Mouse (Mus musculus) c-Kit-positive CD71-positive TER-119-negative erythroid progenitor cells, embryonic 14.5 days (primary cell): ENCODE data around the gene Caprin2.
A peak's percentile ranks its signal among the peaks of the same experiment; 100 is the strongest.
"Not testable (repeated sequence)": the region's sequence is repeated elsewhere in the genome, so short reads cannot be mapped to it uniquely, and the experiment has no call there.

Experiments used
- DNase-seq: peaks from one replicate; pipeline ENCODE4 v3.0.0-alpha.2; 2013; ENCODE audit warnings: low read depth

Caprin2 gene

DNA sequence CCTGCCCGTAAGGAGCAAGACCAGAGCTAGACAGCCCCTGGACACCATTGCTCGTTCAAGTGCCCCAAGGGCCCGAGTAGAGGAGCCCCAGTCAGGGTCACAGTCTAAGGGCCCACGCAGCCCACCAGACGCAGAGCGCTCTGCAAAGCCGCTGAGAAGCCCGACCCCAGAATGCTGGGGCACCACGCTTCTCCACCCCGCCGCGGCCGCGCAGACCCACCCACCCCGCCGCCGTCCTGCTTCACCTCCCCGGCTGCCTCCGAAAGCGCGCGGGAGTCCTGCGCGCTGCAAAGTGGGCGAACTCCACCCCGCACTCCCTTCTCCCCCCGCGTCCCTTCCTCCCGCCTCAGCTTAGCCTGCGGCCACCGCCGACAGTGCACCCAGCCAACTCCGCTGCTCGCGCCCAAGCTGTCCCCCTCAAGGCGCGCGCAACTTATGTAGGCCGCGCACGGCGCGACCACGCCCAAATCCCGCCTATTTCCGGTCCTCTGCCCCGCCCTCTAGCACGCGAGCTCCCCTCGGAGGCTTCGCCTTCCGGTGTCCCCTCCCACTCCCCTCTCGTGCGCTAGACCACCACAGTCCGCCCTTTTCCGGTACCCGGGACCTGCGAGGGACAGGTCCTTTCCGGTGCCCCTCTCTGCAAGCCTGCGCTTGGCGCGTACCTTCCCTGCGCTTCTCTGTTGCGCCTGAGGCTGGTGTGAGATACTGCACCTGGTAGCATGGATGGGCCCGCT is at the start of gene Caprin2:
Gene Caprin2, minus strand, starts transcription at position 465 of the 734 bp plus-strand sequence.
- DNase-seq, result peak; percentile 81

DNA sequence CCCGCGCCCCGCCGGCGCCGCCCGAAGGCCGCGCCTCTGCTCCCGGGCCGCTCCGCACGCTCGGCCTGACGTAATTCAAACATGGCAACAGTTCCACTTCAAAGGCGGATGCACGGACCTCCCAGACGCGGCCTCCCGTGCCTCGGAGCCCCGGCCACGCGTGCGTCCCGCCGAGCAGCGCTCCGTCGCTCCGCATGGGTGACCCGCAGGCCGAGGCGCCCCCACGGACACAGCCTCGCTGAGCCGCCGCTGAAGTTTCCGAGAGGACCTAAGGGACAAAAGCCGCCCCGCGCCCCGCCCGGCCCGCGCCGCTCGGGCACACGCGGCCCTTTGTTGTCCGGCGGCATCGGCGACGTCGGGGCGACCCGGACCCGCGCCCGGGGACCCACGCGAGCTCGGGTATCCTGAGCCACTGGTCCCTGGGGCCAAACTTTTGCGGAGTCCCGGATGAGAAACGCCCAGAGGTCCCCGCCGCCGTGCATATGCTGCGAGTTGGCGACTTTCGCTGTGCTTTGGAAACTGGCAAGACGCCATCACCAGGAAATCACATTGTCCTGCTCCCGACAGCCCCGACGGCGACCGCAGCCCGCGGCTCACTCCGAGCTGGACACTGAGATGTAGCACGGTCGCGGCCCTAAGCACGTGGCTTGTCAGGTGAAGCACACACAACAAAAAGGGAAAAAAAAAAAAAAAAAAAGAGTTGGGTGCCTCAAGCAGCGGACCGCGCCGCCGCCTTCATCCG is 48.9 kb upstream of the Caprin2 start:
- no peak for DNase-seq

DNA sequence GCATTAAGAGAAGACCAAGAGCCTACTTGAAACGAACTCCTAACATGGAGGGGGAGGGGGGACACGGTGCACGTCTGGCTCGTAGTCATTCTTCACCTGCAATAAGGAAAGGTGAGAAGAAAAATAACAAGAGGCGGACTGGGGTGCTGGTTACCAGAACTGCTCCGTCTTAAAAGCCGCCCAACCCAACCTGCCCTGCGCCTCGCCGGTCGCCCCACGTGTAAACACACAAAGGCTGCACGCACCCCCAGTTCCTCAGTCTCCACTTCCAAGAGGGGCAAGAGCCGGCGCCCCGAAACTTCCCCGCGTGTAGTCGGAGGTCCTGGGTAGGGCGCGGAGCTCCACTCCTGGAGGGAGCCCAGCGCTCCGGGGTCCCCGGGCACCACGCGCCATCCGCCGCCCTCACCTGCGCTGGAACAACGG is 48.3 kb upstream of the Caprin2 start:
- DNase-seq, result no peak

DNA sequence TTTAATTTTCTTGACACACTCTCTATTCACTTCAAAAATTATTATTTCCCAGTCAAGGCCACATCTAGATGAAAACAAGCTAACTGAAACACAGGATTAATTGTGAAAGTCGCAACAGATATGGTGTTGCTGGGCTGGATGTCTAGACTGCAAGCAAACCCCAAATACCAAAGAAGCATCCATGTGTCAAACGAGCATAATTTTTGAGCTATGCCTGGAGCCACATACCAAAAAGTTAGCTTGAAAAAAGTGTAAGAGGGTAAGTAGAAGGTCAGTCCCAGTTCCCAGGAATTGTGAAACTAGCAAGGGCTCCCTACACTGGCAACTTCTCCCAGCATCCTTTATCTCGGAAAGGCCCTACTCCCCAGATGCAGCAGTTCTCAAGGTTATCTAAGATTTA is 47.7 kb upstream of the Caprin2 start:
- DNase-seq, result no peak

DNA sequence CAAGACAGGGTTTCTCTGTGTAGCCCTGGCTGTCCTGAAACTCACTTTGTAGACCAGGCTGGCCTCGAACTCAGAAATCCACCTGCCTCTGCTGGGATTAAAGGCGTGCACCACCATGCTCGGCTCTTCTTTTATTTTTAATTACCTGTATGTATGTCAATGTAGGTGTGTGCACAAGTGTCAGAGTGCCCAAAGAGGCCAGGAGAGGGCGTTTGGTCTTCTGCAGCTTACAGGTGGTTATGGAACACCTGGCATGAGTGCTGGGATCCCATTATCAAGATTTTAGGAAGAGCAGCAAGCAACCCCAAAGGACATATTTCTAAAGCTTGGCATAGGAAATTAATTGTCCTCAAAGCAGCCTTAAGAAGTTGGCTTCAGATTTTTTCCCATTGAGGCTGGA is 46.4 kb upstream of the Caprin2 start:
- no peak for DNase-seq

DNA sequence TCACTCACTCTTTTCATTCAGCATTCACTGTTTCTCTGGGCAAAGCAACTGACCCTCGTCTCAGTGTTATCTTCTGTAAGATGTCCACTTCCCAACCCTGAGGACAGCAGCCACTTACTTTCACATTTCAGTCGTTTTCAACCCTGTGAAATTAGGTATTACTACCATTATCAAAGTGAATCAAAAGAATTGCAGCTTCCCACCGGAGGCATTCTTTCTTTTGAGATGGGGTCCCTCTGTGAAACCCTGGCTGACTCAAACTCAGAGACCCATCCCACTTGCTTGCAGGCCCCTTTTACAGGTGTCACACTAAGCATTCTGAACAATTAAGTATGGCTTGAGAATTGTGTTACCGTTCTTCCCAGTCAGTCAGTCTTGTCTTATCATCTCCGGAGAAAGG is 45.8 kb upstream of the Caprin2 start:
- no peak for DNase-seq

DNA sequence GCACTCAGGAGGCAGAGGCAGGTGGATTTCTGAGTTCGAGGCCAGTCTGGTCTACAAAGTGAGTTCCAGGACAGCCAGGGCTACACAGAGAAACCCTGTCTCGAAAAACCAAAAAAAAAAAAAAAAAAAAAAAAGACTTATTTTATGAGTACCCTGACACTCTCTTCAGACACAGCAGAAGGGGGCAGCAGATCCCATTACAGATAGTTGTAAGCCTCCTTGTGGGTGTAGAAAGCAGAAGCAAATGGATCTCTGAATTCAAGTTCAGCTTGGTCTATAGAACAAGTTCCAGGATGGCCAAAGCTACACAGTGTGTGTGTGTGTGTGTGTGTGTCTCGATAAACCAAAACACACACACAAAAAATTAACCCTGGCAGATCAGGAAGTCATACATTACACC is 44.3 kb upstream of the Caprin2 start:
- DNase-seq, result not testable (repeated sequence)

DNA sequence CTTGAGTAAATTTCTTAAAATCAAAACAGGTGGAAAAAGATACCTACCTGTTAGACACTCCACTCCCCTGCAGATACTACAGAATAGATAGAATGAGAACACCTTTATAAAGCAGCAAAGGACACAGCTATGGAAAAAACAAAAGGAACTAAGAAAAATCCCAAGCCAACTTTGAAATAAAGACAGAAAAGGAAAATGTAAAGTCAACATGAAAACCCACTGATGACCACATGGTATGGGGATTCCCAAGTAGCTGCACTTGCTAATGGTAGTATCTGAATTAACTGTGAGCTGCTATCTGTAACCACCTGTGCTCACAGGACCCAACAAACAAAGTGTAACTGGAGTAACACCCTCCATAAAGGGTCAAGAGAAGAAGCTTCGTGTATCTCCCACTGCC is 41.7 kb upstream of the Caprin2 start:
- no peak for DNase-seq

DNA sequence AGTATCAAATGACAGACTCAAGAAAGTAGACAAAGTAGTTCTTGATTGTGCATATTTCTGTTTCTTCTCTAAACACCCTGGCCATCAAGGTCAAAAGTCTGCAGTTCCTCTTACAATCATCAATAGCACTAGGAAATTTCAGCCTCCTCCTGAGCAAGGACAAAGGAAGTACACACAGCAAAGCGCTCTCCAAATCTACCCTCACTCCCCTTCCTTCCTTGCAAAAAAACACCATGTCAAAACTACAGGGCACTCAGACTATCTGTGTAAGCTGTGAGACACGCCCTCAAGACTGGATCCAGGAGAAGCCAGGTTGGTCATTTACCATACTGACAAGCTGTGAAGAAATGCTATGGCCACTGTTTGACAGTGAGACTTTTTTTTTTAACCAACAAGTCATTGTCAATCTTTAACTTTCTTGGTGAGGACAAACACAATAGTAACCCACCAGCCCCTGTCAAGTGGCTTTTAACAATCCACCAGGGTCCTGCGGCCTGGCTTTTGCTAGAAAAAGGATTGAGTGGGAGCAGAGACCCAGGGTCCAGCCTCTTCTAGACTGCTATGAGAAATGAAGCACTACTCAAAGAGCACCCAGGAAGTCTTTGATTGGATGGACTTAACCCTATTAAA is 39.0 kb upstream of the Caprin2 start:
- DNase-seq, result no peak

DNA sequence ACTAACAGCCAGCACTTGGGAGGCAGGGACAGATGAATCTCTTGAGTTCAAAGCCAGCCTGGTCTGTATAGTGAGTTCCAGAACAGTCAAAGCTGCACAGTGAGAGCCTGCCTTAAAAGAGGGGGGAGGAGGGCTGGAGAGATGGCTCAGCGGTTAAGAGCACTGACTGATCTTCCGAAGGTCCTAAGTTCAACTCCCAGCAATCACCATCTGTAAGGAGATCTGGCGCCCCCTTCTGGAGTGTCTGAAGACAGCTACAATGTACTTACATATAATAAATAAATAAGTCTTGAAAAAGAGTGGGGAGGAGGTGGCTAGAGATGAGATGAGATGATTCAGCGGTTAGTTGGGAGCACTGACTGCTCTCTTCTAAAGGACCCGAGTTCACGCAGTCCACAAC is 35.2 kb upstream of the Caprin2 start:
- no peak for DNase-seq

DNA sequence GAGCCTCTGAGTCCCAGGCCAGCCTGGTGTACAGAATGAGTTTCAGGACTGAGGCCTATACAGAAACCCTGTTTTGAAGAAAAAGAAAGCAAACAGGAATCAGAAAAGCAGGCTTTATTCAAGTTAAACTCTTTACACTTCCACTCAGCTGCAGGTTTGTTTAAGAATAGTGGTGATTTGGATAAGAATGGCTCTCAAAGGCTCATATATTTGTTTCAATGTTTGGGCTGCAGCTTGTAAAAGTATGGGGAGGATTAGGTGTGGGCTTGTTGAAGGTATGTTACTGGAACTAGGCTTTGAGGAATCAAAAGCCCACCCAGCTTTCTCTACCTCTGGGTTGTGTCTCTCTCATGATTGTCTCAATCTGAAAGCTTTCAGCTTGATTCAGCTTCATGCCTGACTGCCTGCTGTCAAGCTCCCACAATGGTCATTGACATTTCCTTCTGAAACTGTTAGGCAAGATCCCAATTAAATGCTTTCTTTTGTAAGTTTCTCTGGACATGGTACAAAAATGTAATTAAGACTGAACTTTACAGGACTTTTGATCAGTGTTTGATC is 22.9 kb upstream of the Caprin2 start:
- no peak for DNase-seq

DNA sequence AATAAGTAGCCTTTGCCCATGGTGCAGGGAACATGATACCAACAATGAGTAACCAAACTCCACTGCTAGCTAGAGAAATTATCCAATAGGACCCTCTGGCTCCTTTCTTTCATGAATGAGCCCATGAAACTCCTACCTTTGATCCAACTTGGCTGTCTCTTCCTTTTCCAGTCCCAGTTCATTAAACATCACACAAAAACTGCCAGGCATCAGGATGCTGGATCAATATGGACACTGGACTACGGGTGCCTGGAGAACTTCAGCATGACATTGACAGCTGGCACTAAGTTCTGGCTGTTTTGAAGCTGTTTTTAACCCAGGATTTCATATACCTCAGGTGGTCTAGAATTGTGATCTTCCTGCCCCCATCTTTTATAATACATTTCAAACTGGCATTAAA is 21.6 kb upstream of the Caprin2 start:
- no peak for DNase-seq

DNA sequence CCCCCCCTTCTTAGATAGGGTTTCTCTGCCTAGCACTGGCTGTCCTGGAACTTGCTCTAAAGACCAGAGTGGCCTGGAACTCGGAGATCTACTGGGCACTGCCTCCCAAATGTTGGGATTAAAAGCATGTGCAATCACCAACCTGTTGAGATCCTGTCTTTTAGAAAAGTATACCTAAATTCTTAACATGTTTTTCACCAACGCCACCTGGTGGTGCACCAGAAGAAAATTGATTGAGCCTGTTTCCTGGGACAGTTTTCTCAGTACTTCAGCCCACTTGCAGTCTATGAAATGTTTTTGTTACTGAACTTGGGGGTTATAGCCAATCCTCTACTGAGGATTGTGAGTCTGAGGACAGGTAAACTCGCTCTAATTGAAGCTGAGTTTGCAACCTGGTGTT is 20.8 kb upstream of the Caprin2 start:
- DNase-seq, result no peak

DNA sequence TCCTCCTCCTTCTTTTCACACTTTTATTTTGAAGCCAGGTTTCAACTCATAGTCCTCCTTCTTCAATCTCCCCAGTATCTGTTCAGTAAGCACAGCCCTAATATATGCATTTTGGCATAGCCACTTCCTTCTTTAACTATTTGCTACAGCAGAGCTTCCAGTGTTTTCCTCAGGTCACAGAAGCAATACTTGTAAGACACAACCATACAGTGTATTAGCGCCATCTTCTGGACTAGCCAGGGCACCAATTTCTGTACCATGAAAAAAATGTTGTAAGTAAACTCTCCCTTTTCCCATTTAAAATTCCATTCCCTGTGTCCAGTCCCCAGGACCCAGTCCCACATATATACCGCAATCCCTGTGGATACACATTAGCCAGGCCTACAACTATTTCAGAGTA is 17.9 kb upstream of the Caprin2 start:
- peak; percentile 64 for DNase-seq

DNA sequence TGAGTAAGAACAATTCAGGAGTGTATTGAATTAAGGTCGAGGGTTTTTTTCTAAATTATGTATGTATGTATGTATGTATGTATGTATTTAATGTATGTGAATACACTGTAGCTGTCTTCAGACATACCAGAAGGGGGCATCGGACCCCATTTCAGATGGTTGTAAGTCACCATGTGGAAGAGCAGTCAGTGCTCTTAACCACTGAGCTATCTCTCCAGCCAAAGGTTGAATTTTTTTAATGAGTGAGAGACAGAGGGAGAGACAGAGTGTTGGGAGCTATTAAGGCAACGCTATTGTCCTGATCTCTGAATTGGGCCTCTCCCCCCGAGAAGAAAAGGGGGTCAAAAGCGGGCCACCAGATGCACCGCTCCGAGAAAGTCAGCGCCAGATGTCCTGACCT is 15.9 kb upstream of the Caprin2 start:
- DNase-seq, result not testable (repeated sequence)

DNA sequence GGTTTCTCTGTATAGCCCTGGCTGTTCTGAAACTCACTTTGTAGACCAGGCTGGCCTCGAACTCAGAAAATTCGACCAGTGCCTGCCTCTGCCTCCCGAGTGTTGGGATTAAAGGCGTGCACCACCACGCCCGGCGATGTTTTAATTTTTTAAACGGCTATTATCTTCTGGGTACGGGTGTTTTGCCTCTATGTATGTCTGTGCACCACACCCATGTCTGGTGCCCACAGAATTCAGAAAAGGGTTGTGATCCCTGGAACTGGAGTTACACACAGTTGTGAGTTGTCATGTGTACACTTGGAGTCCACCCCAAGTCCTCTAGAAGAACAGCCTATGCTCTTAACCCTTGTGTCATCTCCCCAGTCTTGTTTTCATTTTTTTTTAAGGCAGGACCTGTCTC is 10.9 kb upstream of the Caprin2 start:
- peak; percentile 34 for DNase-seq

DNA sequence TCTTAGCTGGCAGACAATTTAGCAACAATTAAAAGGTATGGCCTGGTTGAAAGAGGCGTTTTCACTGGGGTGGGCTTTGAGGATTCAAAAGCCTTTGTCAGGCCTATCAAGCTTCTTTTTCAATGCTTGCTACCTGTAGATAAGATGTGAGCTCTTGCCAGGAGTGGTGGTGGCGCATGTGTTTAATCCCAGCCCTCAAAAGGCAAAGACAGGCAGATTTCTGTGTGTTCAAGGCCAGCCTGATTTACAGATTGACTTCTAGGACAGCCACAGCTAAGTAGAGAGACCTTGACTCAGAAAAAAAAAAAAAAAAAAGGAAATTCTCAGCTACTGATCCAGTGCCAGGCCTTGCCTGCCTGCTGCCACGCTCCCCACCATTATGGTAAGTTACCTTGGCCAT is 6.7 kb upstream of the Caprin2 start:
- no peak for DNase-seq

DNA sequence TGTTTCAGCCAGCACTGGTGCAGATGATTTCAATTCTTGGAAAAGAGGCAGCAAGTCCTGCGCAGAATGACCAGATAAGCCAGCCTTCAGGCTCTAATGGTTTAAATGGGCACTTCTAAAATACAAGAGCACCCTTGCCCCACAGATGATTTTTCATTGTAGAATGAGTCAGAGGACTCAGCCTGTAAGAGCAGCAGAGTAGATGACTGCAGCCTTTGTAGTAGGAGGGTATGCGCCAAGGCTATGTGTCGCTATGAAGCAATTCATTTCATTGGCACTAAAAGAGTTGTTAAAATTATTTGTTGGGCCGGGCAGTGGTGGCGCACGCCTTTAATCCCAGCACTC is 442 bp upstream of the Caprin2 start:
- no peak for DNase-seq

DNA sequence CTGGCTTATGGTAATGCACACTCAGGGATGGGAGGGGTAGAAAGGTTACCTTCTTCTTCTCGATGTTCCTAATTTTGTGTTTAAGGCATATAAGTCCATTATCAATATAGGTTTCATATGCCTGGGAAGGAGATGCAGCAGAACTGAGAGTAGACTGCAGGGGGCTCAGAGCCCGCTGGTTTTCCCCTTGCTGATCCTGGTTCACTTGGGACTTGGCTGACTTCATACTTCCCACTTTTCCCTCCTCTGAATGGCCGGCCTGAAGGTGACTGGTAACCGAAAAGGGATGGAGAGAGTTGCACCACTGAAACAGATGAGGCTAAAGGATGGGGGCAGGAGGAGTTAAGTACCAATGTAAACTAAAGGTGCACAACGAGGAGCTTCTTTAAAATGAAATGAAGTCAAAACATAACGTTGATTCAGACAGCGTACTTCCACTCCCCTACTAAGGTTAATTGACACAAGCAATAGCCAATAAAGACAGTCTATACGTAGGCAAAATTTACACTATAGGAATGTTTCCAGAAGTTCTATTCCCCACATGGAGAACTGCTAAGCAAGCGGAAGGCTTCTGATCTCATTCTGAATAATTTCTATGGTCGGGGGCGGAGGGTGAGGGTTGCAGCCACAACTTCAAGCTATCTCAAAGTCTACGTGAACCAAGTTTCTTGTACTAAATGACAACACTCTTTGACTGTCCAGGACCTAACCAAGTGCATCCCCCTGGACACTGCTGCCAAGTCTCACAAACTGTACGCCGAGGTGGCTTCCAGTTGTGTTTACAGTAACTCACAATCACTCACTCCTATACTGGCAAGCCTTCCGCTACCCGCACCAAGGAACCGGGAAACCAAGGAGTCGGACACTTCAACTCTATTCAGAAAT is 907 bp downstream of the Caprin2 start:
- DNase-seq, result no peak

DNA sequence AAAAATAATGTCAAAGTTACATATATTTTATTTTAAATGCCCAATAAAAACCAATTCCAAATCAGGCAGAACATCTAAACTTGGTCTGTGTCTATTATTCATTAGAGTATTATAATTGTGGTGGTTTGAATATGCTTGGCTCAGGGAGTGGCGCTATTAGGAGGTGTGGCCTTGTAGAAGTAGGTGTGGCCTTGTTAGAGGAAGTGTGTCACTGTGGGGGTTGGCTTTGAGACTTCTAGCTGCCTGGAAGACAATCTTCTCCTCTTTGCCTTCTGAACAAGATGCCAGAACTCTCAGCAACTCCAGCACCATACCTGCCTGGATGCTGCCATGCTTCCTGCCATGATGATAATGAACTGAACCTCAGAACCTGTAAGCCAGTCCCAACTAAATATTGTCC is 22.1 kb downstream of the Caprin2 start:
- DNase-seq, result no peak

DNA sequence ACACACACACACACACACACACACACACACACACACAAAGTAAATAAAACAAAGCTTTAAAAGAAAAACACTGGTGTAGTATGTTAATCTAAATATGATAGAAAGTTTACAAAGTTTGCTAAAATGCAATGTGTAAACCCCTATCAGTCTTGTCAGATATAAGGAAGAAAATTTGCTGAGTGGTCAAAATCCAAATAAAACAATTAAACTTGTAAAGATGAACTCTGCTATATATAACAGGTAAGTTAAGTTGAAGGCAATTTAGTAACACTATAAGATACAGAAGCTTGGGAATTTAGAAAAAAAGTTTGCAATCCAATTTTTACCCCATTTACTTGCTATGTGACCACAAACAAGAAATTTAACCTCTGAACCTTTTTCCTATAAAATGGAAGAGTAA is 50.4 kb downstream of the Caprin2 start:
- no peak for DNase-seq

DNA sequence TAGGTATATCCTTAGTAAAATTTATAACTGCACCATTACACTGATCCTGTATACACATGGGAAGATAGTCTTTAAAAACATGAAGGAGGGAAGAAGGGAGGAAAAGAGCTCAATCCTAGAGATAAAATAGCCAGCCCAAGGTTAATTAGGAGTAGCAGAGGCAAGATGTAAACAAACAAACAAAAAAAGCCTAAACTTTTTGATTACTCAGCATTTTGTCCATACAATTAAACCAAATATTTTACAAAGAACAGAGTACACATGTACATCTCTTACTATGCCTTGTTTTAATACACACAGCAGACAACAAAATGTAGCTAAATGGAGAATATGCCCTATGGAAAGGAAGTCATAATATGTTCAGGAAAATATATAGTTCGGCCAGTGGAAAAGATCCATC is 54.3 kb downstream of the Caprin2 start:
- DNase-seq, result no peak
